Mouse (Mus musculus) erythroid progenitor cell, adult 5-6 weeks (primary cell): ENCODE data around the gene Wwox. TPM values are rescaled to one million over a fixed set of nuclear protein-coding genes. Genes with fewer than 3 reads are reported as not detected.

Experiments used
- ATAC-seq: replicated peaks from 2 replicates; pipeline ENCODE4 v1.8.0; 2016; ENCODE audit warnings: moderate number of reproducible peaks, mild to moderate bottlenecking, moderate TSS enrichment, inconsistent platforms; ENCODE audit not compliant: poor library complexity, low FRiP score, severe bottlenecking
- total RNA-seq, 2 experiments: library from RNA; stranded (forward) in 1 of 2; stranded (reverse) in 1 of 2; fragments of 150-400 nt in 1 of 2; fragments of 186-747, 209-891 nt in 1 of 2; gene quantifications; 2 replicates each; pipeline versions ENCODE4 v1.2.3 to v1.2.4; 2015 to 2017; ENCODE audit warnings: low replicate concordance in 2 of 2

The Wwox gene
- total RNA-seq, 2 experiments from 2014 or later = 3.8 to 3.9 TPM

DNA sequence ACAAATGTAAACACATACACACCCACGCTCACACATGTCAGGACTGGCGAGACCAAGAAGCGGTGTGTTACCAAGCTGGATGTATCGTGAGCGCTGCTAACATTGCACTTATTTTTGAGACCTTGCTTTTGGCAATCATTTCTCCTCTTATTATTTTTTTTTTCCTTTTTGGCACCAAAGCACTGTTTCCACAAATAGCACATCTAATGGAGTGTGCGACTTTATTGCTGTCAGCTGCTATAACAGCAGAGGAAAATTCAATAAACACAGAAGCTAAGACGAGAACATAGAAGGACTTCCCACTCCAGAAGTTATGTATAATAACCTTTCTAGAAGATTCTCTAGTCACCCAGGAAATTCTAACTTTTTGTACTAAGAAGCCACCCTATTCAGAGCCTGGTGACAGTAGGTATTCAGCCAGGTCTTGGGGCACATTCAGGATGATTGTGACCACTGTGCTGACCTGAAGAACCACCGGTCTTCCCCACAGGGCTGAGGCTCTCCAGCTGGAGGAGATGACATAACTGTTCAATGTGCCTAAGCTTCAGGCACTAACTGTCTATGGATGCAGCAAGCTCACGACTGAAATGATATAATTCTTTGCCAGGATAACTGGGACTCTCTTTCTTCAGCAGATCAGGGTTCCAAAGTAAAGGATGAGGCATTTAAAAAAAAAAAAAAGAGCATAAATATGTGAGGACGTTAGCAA is 586.1 kb downstream of the Wwox start:
- ATAC-seq = no peak

DNA sequence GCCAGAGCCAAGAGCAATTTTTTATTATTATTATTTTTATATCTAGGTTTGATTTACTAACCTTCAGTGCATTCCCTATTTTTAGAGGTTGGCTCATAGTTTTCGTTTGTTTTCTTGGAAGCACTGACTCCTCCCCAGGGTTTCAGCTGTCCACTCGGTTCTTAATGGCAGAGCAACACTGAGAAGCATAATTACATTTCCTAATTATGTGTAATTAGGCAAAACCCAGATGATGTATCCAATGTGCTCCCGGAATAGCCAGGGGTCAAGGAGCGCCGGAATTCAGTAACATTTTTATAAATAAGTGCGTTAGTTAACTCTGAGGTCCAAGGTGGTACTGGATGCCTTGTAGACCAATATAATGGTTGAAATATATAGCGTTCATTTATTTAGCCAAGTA is 586.7 kb downstream of the Wwox start:
- ATAC-seq = no peak

DNA sequence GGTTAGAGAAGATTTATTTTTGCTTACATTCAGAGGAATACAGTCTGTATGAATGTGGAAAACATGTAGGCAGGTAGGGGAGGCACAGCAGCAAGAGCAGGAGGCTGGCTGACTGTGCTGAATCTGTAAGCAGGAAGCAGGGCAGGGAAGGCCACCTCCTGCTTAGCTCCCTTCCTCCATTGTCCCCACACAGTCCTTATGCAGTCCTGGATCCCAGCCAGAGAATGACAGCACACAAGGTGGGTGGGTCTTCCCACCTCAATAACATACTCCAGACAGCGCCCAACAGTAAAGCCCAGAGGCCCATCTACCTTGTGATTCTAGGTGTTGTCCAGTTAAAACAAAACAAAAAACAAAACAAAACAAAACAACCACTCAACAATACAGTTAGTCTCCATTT is 593.7 kb downstream of the Wwox start:
- ATAC-seq = no peak

DNA sequence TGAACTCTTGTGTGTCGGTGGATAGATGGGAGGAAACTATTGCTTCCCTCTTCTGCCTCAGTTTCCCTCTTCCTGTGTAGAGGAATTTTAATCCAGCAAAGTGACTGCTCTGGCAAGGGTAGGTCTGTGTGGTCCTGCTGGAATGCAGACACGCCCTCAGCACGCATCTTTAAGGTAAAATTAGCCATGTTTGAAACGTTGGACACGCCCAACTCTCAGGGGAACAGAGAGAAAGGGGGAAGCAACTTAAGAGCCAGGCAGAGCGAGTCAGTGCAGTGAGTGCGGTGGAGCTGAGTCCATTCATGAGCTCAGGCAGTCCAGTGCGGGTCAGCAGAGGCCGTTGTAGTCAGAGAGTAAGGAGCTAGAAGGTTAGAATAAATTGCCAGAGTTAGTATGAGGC is 596.6 kb downstream of the Wwox start:
- ATAC-seq = no peak

DNA sequence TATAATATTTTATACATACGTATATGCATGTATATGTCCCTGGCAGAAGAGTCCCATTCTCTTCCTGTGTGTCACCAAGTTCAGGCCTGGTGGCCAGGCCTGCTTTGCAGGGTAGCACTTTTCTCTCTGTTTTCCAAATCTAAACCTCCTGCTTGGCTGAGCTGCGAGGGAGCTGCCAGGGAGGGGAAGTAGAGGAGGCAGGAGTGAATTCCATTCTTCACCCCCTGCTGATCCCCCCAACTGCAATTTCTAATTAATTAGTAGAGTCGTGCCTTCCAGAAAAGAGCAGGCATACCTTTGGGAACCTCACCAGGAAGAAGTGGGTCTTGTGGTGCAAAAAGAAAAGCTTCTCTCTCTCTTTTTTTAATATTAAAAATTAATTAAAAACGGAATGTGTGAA is 599.0 kb downstream of the Wwox start:
- no peak for ATAC-seq

DNA sequence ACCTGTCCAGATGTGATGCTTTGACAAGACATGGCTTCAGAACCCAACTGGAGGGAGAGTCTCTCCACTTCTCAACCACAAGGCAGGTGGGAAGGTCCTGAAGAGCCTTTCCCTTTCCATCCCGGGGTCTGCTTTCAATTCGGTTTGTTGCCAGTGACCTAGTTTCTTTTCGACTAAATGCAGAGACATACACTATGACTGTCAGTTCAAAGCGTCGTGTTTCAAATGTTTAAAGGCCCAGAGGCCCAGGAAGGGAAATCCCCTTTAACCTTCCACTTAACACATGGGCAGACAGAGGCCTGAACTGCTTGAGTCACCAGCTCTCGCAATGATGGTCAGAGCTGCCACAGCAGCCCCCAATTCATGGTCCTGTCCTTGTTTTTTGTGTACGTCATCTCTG is 606.3 kb downstream of the Wwox start:
- ATAC-seq = no peak

DNA sequence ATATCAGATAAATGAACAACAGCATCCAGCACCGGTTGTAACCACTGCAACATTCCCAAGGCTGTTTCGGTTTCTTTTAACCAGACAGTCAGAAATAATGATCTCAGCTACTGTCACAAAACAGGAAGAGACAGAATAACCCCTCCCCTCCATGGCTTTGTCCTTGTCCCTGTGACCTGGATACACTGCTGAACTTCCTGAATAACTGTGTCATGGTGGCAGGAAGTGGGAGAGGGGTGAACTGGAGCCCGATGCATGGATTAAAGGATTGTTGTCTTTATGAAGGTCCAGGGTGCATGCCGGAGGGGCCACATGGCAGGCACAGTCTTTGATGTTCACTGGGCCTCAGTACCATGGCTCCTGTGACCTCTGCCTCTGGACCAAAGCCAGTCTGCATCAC is 607.0 kb downstream of the Wwox start:
- no peak for ATAC-seq

DNA sequence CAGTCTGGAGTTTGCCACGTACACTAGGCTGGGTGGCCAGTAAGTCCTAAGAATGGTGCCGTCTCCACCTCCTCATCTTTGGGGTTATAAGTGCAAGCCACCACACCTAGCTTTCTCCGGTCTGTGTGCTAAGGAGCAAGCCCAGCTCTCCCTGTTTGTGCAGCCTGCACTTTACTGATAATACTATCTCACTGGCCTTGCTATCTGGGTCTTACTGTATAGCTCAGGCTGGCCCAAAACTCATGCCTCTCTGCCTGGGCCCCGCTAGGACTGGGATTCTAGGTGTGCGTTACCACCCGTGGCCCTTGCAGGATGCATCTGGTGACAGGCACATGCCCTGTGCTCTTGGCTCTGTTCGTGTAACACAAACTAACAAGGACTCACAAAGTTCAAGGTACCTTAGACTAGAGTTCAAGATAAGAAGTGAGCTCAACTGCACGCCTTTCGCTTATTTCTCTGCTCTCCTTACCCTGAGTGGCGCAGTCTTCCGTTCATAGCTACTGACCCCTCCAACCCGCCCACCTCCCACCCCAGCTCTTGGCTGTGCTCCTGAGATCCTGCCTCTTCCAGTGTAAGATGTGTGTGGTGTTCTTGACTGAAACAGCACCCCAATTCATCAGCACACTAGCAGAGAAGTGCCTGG is 618.9 kb downstream of the Wwox start:
- no peak for ATAC-seq

DNA sequence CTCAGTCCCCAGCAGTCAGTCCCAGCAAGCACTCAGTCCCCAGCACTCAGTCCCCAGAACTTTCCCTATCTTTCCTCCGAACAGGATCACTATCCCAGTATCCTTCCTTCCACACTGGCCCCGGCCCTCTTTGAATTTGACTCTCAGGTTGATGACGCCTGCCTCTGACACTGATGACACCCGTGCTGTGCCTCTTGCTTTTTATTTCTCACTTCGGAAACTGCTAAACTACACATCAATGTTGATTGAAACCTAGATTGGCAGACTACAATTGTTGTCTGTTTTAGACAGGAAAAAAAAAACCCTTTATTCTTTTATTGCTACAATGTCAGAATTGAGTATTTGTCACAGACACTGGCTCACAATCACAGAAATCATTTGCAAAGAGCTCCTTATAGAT is 624.2 kb downstream of the Wwox start:
- ATAC-seq = no peak

DNA sequence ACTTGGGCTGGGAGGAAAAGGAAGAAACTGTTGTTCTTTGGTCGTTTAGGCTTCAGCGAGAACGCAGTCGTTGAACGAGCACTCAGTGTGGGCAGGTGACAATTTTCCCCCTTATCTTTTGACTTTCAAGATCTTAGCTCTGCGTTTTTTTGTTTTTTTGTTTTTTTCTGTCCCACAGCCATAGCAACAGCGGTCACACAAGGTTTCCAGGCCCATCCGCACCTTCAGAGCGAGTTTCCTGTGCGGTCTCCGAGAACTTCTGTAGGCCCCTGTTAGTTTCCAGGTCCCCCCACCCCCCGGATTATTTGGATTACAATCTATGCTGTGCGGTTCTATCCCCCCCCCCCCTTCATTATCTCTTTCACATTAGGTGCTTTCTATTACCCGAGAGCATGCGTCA is 625.2 kb downstream of the Wwox start:
- no peak for ATAC-seq

DNA sequence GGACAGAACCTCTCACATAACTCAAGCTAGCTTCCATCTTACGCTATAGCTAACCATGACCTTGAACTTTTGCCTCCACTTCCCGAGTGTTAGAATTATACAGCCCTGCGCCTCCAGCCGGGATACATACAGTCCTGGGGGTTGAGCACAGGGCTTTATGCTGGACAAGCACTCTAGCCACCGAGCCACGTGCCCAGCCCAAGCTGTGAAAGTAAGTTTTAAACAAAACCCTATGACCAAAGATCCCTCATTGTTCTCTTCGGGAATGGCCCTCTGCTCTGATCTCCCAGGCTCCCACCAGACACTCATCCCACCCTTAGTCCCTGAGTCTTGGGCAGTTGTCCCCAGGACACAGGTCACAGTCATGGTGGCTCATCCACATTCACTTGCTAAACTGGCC is 625.9 kb downstream of the Wwox start:
- no peak for ATAC-seq

DNA sequence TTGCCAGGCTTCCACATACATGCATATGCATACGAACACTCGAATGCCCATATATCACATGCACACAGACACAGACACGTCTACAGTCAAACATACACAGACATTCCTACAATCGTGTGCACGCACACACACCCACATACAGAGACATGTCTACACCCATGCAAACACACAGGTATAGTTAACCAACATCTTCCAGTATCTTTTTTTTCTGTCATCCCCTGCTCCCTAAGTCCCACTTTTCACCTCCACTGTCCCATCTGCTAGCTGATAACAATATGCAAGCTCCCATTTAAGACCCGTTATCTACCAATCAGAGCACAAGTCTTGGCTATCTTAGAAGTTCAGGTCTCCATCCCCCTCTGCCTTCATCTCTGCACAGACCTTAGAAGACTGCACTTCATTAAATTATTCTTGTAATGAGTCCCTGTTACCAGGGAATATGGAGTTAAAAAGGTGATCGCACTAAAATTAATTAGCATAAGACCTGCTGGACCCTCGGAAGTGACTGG is 627.1 kb downstream of the Wwox start:
- ATAC-seq = no peak

DNA sequence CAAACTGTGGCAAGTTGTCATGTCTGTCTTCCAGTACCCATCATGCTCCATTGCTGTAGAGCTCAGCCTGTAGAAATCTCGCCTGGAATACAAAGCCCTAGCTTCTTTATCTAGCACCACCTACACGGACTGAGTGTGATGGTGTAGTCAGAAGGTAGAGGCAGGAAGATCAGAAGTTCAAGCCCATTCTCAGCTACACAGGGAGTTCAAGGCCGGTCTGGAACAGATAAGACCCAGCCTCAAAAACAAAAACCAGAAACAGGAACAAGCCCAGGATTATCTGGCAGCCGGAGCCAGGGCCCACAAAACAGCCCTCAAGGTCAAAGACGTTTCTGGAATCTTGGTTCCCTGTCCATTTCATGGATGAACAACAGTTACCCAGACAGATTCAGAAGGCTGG is 629.3 kb downstream of the Wwox start:
- ATAC-seq = no peak

DNA sequence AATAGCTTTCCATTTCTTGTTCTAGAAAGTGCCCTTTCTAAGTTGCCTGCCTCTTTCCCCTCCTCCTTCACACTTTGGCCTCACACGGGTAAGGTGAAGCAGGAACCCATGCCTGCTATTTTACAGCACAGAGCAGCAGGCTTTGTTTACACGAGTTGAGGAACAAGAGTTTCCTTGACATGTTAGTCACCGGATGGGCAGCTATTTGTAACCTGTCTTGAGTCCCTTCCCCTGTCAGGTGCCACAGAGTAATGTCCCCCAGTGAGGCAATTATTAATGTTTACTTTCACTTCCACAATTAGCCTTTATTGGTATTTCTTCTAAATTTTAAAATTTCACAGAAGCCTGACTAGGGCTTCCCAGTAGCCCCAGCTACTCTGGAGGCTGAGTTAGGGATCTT is 630.8 kb downstream of the Wwox start:
- no peak for ATAC-seq

DNA sequence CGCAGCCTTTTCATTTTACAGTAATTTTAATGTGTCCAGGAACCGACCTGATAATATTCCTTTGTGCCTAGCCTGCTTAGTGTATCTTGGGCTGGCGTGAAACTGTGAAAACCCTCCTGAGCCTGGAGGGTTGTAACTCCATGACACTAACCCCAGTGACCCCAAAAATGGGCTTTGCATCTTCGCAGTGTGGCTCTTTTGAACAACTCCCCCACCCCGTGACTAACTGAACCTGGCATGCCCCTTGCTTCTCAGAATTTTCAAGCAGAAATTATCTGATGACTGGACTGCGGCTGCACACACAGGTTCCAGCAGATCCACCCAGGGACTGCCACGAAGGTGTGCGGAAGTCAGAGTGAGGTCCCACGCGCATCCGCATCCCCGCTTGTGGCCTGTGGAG is 631.8 kb downstream of the Wwox start:
- no peak for ATAC-seq

DNA sequence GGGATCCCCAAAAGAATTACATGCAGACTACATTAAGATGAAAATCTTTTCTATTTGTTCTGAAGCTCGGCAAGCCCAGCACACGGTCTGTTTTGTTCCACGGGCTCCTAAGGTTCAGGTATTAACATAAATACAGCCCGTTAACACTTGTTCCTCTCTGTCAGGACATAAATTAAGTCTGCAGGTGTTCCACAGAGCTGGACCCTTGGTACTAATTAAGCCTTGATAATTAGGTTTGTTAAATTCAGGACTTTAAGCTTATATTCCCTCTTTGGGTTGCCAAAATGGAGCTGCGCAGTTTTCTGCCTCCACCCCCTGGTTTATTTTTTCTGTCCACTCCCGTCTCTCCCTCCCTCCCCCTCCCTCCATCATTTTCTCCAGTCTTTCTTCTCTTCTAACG is 638.8 kb downstream of the Wwox start:
- ATAC-seq = no peak

DNA sequence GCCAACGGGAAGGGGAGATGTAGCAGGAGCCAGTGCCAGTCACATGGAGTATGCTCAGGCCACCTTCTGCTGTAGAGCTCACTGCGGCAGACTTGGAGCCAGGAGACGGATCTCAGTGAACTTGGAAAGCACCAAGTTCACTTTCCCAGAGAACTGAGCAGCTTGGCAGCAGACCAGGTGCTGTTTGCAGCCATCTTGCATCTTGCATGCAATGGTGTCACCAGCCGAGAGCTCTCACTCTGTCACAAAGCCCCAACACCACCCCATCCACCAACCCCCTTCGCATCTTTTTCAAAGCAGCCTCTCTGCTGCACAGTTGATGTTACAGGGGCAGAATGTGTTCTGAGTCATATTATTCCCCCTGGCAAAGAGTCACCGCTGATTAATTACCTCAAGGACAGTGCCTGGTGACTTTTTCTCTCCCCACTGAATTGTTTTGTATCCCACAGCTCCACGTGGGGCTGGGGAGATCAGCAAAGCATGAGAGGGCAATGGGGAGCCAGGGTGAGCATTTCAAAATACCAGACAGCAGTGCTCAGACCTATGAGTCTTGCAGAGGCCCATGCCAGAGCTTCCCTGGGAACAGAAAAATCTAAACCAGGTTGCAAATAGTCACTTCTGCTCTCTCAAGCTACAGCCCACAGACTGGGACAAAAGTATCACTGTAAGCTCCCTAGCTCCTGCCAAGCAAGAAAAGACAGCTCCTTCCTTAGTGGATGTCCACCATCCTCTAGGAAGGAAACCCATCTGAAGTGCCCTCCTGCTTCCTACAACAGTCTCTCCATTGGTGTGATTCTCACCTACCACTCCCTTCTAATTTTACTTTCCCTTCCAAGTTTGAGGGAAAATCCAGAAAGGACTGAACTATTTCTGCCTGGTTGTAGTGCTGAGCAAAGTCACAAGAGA is 642.1 kb downstream of the Wwox start:
- ATAC-seq = no peak

DNA sequence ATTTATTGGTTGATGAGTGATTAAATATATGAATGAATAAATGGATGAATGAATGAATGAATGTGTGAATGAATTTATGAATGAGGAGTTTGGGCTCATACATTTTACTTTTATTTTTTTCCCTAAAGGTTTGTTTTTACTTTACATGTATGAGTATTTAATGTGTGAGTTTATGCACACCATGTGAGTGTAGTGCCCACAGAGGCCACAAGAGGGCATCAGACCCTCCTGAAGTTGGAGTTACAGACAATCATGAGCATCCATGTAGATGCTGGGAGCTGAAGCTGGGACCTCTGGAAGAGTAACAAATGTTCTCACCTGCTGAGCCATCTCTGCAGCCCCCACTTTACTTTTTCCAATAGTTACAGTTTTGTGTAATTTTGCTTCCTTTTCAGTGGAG is 648.7 kb downstream of the Wwox start:
- ATAC-seq = no peak

DNA sequence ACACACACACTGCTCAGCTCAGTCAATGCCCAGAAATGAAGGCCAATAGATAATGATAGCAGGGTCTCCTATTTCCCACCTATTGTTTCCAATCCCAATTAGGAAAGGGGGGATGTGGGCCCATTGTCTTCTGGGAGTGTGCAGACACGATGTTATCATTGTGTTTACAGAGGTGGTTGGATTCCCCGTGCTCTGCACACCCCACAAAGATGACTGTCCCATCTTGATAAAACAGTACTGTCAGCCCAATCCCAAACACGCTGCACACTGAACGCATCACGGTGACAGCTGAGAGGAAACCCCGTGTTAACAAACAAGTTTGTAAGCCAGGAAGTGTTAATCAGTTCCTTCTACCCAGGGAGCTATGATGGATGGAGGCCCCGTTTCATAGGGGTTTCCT is 650.3 kb downstream of the Wwox start:
- ATAC-seq = no peak

DNA sequence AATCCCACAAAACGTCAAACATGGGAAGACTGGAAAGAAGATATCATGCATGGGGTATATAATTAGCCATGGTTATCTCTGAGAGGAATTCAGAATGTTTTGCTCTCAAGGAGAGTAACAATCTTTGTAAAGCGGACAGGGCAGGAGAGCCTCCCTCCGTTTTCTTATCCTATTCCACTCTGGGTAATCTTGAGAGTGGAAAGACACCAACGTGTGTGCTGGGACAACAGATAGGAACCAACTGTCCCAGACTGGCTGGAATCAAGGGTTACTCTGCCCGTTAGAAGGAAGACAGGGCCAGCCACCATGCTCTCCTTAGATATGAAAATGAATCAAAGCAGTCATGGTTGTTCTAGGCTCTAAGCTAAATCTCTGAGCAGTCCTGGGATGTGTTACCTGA is 650.7 kb downstream of the Wwox start:
- no peak for ATAC-seq

DNA sequence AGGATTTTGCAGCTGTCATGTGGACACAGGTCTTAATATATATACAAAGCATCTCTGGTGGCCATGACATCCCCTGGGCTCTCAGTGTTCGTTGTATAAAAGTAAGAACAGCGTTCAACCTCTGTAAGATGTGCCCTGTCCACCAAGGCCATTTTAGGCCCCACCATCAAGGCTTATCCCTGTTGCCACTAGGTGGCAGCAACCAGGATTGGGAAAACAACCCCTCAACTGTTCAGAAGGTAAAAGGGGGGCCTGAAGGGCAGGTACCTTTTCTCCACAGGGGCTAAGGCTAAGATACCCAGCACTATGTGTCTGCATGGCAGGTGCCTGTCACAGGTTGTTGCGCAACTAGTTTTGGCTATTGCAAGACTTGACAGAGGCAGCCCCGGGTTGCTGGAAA is 656.1 kb downstream of the Wwox start:
- ATAC-seq = no peak
